Mouse (Mus musculus) testis, adult 2 months (tissue): ENCODE measurements around the gene Fmc1. TPM values are rescaled to one million over a fixed set of nuclear protein-coding genes. Genes with fewer than 3 reads are reported as not detected.
"Not testable (repeated sequence)": the region's sequence is repeated elsewhere in the genome, so short reads cannot be mapped to it uniquely, and the experiment has no call there.

Experiments
- H3K27ac ChIP-seq: fragments of 200-500 bp; 2 replicates; pipeline ENCODE4 v1.5.1; 2012; ENCODE audit warnings: low read depth, low read length; ENCODE audit not compliant: control insufficient read depth, insufficient read depth
- H3K27me3 ChIP-seq: fragments of 200-500 bp; 2 replicates; pipeline ENCODE4 v1.6.1; 2012; ENCODE audit warnings: mild to moderate bottlenecking, low read length, moderate library complexity; ENCODE audit not compliant: control insufficient read depth, insufficient read depth
- H3K36me3 ChIP-seq: fragments of 200-500 bp; 2 replicates; pipeline ENCODE4 v1.6.1; 2012; ENCODE audit warnings: mild to moderate bottlenecking, low read length; ENCODE audit not compliant: control insufficient read depth, insufficient read depth
- H3K4me1 ChIP-seq: fragments of 200-500 bp; 2 replicates; pipeline ENCODE4 v1.6.1; 2012; ENCODE audit warnings: low read length; ENCODE audit not compliant: control insufficient read depth, insufficient read depth
- H3K4me3 ChIP-seq: fragments of 200-500 bp; 2 replicates; pipeline ENCODE4 v1.5.1; 2012; ENCODE audit warnings: low read depth, mild to moderate bottlenecking, low read length, moderate library complexity, mixed read lengths; ENCODE audit not compliant: control insufficient read depth
- CTCF ChIP-seq: fragments of 200-500 bp; IDR thresholded peaks from 2 replicates; pipeline ENCODE4 v1.5.1; 2012; ENCODE audit warnings: low read depth, mild to moderate bottlenecking, inconsistent platforms, low read length, moderate library complexity; ENCODE audit not compliant: control insufficient read depth, insufficient read depth, insufficient replicate concordance
- POLR2A ChIP-seq: fragments of 200-500 bp; IDR thresholded peaks from 2 replicates; pipeline ENCODE4 v1.6.1; 2012; ENCODE audit warnings: low read depth, mild to moderate bottlenecking, inconsistent platforms, low read length, moderate library complexity; ENCODE audit not compliant: control insufficient read depth
- polyA plus RNA-seq: library from polyadenylated mRNA; depleted of rRNA; stranded (reverse); fragments of >200 nt; gene quantifications from 2 replicates; pipeline ENCODE4 v1.2.3, GENCODE M21; 2012

The Fmc1 gene
- polyA plus RNA-seq, 1 experiment = 64.0 TPM

DNA sequence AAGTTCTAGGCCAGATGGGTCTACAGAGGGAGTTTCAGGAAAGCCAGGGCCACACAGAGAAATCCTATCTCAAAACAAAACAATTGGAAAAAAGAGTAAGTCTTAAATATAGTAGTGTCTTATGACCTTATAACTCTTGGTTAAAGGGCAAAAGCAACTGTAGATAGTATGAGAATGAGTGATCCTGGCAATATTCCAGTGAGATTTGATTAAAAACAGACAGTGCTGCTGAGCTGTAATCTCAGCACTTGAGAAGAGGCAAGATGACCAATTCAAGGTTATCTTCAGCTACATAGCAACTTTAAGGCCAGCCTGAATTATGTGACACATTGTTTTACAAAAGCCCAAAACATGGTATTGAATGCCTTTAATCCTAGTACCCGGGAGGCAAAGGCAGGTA lies 14.4 kb downstream of the Fmc1 start:
- H3K27ac ChIP-seq = no peak overlapping the region
- H3K4me3 ChIP-seq = no peak overlapping the region
- no peaks in the 10 kb centered on the region for H3K27me3 ChIP-seq
- TF ChIP-seq POLR2A (no peak), CTCF (no peak)
- peaks cover 3% of the 10 kb centered on the region; the same call in 1 of the 2 replicates for H3K4me1 ChIP-seq
- H3K36me3 ChIP-seq = 0 out of 2 replicates have a peak, but pooled peaks cover 1% of the 10 kb centered on the region

DNA sequence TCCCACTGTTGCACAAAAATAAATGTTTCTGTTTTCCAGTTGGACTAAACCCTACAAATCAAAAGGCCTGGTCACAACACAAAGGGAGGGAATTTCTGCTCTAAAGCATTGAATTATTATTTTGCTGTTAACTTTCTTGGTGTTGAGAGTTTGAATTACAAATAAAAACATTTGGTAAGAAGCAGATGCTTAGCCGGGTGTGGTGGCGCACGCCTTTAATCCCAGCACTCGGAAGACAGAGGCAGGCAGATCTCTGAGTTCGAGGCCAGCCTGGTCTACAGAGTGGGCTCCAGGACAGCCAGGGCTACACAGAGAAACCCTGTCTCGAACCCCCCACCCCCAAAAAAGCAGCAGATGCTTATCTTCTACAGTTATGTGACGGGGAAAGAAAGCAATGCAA lies 15.3 kb downstream of the Fmc1 start:
- H3K27ac ChIP-seq = peak overlapping the region; percentile 13; the same call in 1 of the 2 replicates
- H3K4me1 ChIP-seq, H3K36me3 ChIP-seq, H3K4me3 ChIP-seq, H3K27me3 ChIP-seq: not testable (repeated sequence)

DNA sequence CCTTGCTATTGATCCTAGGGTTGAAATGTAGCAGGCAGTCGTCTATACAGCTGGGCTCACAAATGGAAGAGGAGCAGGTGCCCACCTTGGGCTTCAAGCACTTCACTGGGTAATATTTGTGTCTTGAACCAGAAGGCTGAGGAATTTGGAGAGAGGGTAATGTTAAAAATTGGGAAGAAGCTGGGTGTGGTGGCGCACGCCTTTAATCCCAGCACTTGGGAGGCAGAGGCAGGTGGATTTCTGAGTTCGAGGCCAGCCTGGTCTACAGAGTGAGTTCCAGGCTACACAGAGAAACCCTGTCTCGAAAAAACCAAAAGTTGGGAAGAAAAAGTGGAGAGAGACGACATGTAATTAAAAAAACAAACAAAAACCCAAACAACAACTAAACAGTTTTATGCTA lies 16.5 kb downstream of the Fmc1 start:
- not testable (repeated sequence) for H3K4me1 ChIP-seq, H3K36me3 ChIP-seq, H3K27me3 ChIP-seq
- Histone ChIP-seq H3K27ac (peak overlapping the region; percentile 77), H3K4me3 (peak overlapping the region; percentile 63)

DNA sequence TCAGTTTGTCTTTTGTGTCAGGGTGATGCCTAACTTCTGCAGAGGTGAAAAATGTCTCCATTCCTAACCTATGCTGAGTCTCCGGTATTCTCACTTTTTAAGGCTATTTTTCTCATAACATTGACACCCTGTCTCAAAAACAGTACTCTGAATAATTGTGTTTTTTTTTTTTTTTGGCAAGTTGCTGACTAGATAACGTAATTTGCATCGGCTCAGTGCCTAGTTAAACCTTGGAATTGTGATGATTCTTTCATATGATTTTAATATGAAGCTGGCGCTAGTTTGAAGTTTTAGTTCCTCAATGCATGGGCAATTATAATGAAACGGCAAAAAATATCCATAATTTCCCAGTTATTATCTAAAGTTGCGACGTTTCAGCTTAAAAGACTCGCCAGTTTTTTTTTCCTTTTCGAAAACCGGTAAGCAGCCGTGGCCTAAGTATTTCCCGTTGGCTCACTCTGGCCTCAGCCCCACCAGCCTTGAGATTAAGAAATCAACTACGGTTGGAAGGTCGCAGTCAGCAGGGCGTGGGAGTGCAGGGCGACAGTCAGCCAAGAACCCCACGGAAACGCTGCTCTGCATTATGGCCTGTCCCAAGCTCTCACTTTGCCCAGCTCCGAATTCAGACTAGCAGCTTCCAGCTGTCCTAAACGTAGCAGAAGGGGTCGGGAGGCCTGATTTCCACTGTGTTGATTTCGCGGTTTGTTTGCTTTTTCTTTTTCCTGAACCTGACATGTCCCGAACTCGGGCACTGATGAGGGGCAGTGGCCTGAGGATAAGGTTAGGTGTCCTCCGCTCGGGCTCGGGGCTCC lies 17.2 kb downstream of the Fmc1 start:
- TF ChIP-seq CTCF = no peak
- TF ChIP-seq POLR2A = peak; percentile 24
- H3K36me3 ChIP-seq = peaks cover 1% of the 10 kb centered on the region; the same call in 1 of the 2 replicates
- H3K27ac ChIP-seq = peak overlapping the region; percentile 99
- H3K4me3 ChIP-seq = peak overlapping the region; percentile 96
- no peaks in the 10 kb centered on the region for H3K27me3 ChIP-seq
- H3K4me1 ChIP-seq = peaks cover 3% of the 10 kb centered on the region; the same call in 1 of the 2 replicates

DNA sequence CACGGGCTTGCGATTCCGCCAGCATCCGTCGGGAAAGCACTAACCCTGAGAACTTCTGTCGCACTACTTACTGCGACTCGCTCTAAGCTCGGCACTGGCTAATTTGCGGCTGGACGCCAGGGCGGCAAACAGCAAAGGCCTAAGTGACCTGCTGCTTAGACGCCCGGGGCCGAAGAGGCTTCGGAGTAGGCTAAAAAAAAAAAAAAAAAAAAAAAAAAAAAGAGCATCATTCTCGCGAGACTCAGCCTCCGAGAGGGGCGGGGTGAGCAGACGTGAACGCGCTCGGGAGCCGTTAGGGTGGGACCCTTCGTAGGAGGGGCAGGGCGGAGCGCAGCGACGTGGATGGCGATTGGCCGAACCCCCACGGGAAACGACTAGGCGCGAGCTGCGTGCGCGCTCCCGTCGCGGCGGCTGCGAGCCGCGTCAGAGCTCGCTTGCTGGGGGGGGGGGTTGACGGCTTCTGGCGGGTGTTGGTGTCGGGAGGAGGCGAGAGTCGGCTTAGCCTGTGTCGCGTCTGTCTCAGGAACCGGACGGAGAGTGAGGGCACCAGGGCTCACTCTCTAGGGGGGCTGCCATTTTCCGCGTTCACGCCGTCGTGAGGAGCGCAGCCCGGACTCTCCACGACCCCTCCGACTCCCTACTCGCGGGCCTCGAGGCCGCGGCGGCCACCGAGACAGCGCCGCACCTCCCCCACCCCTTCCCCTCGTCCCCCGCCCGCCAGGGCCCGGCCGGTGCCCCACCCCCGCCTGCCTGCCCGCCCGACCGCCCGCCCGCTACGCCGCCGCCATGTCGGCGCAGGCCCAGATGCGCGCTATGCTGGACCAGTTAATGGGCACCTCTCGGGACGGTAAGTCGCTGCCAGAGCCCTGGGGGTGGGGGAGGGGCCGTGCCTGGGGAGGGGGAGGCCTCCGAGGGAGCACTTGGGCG lies 18.0 kb downstream of the Fmc1 start, which contains the start of gene Luc7l2:
Gene Luc7l2, plus strand, starts transcription at position 273 of the 927 bp plus-strand sequence.
- H3K27ac ChIP-seq = peak within 1 kb of the TSS; percentile 100
- TF ChIP-seq CTCF (no peak), POLR2A (no peak; the same call in none of the 2 replicates)

DNA sequence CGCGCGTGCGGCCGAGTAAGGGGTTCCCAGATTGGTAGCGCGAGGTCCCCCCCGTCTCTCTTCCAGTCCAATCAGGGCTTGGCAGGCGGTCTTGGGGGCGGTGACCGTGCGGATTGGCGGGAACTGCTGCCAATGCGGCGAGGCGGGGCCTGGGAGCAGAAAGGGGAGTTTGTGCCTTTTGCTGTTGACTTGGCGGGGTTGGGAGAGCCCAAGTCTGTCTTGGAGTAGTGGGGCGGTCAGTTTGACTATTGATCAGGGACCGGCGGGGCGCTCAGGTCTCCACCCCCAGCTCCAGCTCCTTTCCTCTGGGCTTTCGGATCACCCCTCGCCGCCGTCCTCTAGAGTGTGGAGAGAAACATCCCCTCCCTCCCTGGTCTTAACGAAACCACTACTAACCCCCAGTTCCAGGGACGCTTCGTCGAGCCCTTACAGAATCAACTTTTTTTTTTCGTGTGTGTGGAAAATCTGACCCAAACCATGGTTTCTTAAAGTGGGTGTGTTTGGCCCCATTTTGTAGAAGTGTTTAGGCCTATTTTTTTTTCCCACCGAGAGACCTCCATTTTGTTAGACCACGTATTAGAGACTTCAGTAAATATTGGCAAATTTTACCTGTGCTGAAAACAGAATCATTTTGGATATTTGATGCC lies 18.8 kb downstream of the Fmc1 start:
- peak; percentile 44; the same call in 1 of the 2 replicates for TF ChIP-seq POLR2A
- no peak for TF ChIP-seq CTCF
- Histone ChIP-seq H3K27ac (peak overlapping the region; percentile 92), H3K4me1 (peaks cover 3% of the 10 kb centered on the region; the same call in 1 of the 2 replicates), H3K36me3 (peaks cover 1% of the 10 kb centered on the region; the same call in 1 of the 2 replicates), H3K4me3 (peak overlapping the region; percentile 96), H3K27me3 (no peaks in the 10 kb centered on the region)

More for the DNA sequence above, 18.0 kb downstream of the Fmc1 start, which contains the start of gene Luc7l2:
- Histone ChIP-seq H3K27me3 (no peaks in the 10 kb centered on the region), H3K4me1 (peaks cover 3% of the 10 kb centered on the region; the same call in 1 of the 2 replicates), H3K36me3 (peaks cover 1% of the 10 kb centered on the region; the same call in 1 of the 2 replicates), H3K4me3 (peak within 1 kb of the TSS; percentile 96)

DNA sequence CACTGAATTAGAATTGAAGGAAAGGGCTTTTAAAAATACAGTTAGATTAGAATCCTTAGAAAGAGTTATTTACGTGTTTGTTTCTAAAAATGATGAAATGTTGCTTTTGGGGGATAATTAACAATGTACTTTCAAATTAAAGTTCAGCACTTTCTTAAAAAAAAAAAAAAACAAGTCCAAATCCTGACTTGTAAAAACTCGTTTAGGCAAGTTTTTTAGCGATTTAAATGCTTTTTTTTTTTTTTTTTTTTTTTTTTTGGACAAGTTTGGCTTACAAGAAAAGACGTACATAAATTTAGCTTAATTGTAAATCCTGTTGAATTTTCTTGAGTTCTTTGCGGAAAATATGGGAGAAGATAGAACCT lies 19.3 kb downstream of the Fmc1 start:
- no peak overlapping the region for H3K27ac ChIP-seq
- no peaks in the 10 kb centered on the region for H3K27me3 ChIP-seq
- no peak overlapping the region for H3K4me3 ChIP-seq
- TF ChIP-seq POLR2A (no peak), CTCF (no peak)
- H3K4me1 ChIP-seq = peaks cover 3% of the 10 kb centered on the region; the same call in 1 of the 2 replicates
- peaks cover 1% of the 10 kb centered on the region; the same call in 1 of the 2 replicates for H3K36me3 ChIP-seq
